Mouse (Mus musculus) frontal cortex, postnatal 14 days (tissue): ENCODE results near the gene Gm44511.

Source experiments
- DNase-seq, 2 experiments: peaks; one replicate each; pipeline ENCODE4 v3.0.0; 2022; ENCODE audit warnings: low spot score in 2 of 2

Gm44511 gene

GRCm38 (mm10) chr6:128826132-128826531, at the start of gene Gm44511, which contains the start of gene Klrb1b:
Gene Gm44511, minus strand, starts transcription at chr6:128826315.
Gene Klrb1b, minus strand, starts transcription at chr6:128826331.
- no peak for DNase-seq

DNA sequence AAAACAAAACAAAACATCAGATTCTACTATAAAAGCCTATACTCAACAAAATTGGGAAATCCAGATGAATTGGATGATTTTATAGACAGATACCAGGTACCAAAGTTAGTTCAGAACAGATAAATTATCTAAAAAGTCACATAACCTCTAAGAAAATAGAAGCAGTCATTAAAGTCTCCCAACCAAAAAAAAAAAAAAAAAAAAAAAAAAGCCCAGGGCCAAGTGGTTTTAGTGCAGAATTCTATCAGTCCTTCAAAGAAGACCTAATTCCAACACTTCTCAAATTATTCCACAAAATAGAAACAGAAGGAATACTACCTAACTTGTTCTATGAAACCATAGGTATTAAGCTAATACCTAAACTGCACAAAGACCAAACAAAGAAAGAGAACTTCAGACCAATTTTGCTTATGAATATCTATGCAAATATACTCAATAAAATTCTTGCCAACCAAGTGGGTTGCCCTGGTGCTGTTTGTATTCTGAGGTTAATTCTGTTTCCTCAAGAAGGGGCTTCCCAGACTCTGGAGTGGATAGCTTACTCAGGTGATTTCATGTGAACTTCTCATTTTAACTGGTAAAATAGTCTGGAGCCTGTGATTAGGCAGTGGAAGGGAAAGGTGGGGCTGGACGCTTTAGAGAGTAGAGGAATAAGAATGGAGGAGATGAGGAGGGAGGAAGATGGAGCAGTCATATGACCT, 45.9 kb upstream of the Gm44511 start:
- DNase-seq, result no peak

GRCm38 (mm10) chr6:128868861-128869260, 42.7 kb upstream of the Gm44511 start:
- no peak for DNase-seq

- DNase-seq, result no peak
Measured at GRCm38 (mm10) chr6:128857976-128858375, 31.9 kb upstream of the Gm44511 start.

DNA sequence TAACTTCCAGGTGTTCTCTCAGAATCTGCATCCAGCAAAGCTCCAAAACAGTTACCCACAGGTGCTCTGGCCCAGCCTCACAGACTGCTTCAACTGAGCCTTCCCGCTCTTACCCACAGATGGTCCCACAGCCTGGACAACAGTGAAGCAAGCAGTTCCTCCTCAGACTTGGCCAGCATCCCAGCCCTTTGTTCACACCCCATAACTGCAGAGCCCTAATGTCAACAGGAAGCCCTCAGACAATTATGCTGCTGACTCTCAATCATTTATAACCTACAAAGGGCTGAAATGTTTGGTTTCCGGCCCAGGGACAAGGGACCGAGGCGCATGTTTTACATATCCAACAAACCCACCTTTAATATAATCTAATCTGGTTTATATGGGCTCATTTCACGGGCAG, 30.1 kb upstream of the Gm44511 start:
- peak; percentile 44 to 60 for DNase-seq

DNA sequence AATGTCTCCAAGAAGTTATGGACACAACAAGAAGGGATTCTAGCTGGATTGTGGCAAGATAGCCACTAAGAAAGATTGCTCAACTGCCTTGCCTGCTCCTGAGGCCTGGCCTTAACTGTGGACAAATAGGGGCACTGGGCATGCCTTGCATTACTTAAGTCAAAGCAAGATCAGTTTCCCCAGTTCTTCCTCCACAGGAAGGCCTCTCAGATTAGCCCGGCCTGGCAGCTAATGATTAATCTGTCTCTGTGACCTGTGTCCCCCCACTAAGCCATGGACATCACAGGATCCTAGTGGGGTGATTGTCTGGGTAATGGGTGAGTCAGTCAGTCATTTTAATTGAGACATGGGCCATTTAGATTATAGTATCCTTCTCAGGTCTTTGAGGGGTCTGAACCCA, 29.4 kb upstream of the Gm44511 start:
- DNase-seq, result no peak

DNA sequence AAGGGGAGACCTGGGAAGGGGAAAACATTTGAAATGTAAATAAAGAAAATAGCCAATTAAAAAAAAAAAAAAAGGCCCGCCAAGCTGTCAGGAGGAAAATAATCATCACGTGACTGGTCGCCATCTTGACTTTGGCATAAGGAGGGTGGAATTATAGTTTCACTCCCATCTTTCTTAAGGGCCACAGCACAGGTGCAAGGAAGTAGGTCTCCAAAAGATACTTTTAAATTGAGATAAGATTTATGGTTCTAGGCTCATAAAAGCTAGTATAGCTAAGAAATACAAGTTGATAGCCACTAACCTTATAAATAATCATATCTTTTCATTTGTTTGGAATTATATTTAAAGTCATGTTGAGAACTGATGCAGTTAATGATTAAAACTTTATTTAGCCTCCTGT, 28.8 kb upstream of the Gm44511 start:
- DNase-seq, result no peak

GRCm38 (mm10) chr6:128854024-128854820, 28.1 kb upstream of the Gm44511 start:
- peak in 1 of 2 experiments; percentile 70 for DNase-seq

GRCm38 (mm10) chr6:128852766-128853165, 26.7 kb upstream of the Gm44511 start:
- no peak for DNase-seq

DNA sequence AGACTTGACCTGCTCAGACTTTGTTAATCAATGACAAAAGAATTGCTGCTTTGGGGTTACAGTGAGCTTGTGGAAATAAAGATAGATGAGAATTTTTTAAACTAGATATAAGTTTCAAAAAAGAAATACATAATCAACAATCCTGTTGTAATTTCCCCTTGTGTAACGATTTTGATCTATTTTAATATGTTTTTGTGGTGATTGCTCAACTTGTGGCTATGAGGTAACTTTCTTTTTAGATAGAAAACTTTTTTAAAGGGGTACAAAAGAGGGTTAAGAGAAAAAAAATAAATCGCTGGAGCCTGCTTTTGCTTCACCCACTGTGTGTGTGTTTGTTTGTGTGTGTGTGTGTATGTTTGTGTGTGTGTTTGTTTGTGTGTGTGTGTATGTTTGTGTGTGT, 25.0 kb upstream of the Gm44511 start:
- no peak for DNase-seq

DNA sequence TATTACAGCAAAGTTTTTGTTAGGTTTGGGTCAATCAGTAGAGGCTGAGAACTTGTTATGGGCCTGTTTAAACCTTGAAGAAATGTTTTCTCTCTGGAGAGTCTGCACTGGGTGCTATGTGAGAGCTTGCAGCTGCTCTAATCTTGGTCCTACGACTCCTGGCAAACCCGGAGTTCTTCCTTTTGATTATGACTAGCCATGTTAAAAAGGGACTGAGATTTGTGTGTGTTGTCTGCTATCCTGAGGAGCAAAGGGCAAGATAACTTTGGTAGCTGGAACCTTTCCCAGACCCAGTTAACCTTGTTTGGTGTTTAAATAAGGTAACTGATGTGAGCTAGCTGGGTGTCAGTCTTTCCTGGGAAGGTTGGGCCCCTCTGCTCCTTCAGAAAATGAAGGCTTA, 24.6 kb upstream of the Gm44511 start:
- DNase-seq, result no peak

DNA sequence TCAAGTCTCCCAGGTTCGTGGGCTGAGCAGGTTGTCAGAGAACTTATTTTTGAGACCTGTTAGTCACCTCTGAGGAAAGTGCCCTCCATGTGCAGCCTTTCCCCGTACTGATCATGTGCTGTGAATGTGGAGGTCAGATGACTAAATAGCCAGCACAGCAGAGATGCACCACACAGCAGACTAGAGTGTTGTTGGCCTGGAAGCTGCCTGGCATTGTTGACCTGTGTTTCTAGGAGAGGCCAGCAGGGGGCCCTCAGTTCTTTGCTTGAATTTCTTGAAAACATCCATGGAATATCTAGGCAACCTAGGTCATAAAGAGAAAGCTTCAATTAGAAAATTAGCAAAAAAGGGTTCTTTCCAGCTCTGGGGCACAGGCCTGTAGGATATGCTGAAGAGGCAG, 23.8 kb upstream of the Gm44511 start:
- peak in 1 of 2 experiments; percentile 53 for DNase-seq

DNA sequence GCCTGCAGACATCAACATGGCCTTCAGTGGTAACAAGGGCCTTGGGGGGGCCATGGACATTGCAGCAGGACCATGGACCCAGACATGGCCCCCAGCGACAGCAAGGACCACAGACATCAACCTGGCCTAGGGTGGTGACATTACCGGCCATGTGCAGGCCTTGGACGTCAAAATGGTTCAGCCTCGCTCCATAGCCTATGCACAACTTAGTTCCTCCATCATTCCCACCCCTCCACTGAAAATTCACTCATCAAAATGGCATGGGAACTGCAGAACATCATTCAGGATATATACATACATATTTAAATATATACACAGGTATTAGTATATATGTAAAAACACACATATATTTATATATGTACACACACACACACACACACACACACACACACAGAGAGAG, 21.3 kb upstream of the Gm44511 start:
- no peak for DNase-seq

DNA sequence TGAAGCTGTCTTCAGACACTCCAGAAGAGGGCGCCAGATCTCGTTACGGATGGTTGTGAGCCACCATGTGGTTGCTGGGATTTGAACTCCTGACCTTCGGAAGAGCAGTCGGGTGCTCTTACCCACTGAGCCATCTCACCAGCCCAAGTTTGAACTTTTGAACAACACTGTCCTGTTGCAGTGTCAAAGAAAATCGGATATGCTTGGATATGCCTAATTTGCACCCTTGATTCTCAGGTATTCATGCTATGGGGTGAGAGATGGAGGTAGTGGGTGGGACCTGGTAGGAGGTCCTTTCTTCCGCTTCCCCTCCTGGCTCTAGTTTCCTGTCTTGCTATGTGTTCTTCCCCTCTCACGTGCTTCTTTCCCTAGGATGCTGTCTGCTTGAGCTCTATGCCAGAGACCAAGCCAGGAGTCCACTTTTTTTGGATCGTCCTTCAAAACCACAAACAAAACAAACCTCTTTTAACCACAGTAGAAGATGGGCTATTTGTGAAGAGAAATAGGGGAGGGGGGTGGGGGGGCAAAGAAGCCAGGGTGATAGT, 20.0 kb upstream of the Gm44511 start:
- no peak for DNase-seq

- peak; percentile 80 to 82 for DNase-seq
Measured at GRCm38 (mm10) chr6:128845319-128845979, 19.3 kb upstream of the Gm44511 start.

DNA sequence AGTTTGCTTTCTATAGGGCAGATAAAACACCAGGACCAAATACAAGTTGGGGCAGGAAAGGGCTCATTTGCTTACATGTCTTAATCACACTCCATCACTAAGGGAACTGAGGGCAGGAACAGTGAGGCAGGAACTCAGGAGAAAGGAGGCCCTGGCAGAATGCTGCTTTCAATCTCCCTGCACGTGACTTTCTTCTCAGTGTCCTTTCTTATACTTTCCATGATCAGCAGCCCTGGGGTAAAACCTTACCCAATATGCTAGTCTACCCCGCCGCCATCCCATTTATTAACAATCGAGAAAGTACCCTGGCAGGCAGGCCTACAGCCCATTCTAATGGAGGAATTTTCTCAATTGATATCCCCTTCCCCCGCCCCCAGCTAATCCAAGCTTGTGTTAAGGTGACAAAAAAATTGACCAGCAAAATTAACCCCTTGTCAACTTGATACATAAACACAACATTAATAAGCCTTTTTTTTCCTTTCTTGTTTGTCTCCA, 18.5 kb upstream of the Gm44511 start:
- DNase-seq, result no peak

DNA sequence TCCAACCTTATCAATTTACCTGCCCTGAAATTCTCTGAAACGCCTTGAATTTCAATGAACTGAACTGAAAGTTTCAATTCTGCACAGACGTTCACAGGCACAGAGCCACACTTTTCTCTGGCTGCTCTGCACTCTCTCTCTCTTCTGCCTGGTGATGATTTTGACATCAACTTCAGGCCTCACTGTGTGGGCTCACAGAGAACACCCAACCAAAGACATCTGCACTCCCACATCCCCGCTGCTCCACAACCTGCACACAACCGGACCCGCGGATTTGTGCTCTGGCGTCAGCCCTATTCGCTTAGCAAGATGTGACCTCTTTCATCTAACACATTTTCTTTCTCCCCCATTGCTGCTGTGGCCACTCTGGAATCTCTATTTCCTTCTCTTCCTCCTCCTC, 18.0 kb upstream of the Gm44511 start:
- no peak for DNase-seq

DNA sequence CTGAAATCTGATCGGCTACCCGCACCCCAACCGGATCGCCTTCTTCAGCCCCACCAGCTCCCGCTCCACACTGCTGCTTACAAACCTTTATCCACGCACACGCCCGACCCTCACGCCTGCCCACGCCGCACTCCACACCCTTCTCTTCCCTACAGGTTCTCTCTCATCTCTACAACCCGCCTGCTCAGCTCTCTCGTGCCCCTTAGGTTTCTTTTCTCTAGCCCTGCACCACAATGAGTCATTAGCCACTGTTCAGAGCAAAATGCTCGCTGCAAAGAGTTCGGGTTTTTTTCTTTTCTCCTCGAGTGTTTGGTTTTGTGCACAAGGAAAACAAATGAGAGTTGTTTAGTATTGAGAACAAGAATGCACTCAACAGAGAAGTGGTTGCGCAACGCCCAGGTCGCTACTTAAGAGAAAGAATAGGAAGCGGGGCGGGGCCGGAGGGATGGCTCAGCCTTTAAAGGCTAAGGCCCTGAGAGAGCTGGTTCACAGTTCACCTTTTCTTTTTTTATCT, 17.4 kb upstream of the Gm44511 start:
- no peak for DNase-seq

DNA sequence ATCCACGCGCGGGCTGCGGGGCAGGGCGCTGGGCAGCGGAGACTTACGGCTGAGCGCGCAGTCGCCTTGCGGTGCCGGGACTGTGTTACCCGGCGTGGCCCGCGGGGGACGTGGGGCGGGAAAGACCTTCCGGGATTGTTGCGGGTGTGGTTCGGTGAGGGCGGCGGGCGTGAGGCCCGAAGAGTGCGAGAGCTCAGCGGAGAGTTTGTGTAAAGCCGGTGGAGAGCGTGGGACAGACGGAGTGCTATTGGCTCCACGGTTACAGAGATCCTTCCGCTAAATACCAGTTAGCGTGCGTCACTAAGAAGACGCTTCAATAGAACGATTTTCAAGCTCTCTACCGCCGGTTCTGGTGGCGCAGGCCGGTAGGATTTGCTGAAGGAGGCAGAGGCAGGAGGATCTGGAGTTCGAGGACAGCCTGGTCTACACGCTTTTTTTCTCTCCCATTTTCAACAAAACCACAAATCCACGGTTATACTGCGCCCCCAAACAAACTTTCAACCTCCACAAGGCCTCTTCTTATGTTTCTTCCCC, 16.9 kb upstream of the Gm44511 start:
- peak; percentile 91 to 94 for DNase-seq

DNA sequence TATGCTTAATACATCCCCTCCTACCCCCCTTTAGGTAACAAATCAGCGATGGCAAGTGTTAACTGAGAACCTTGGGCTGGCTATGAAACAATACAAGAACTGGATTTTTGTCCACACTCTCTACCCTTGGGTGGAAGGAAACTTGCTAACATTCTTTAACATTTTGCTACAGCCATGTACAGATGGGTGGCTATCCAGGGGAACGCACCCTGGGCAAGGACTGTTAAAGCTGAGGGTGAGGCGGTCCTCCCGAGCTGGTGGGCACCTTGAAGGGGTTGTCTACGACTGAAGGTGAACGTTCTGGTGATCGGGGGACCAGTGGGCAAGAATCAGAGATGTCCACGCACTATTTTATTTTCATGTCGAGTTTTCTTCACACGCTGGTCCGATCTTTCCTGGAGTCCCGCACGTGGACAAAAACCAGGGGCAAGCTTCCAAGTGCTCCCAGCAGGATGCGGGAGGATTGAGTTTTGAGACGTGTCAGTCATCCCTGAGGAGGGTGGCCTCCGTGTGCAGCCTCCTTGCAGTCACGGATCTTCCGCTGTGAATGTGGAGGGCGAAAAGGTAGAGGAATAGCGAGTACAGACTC, 16.3 kb upstream of the Gm44511 start:
- DNase-seq, result no peak
